Comparison of ENCODE assay signal across 8 mouse cellular contexts in genomic region chr9:56994286-56995197, GRCm38 (mm10). TPM values are rescaled to one million over a fixed set of nuclear protein-coding genes. Genes with fewer than 3 reads are reported as not detected.
DNase-seq lines count a peak whose midpoint lies in the region; ATAC-seq lines count a peak whose summit lies in the region.

Gene Ptpn9, plus strand, starts transcription at chr9:56994923.

- peak within 1 kb of the TSS; percentile 98 for H3K9ac ChIP-seq in heart, embryonic 11.5 days (ENCODE audit: low read depth, low read length)
- H3K9ac ChIP-seq in kidney, embryonic 15.5 days, result peak within 1 kb of the TSS; percentile 91
- peak within 1 kb of the TSS; percentile 95 for H3K9ac ChIP-seq in stomach, embryonic 14.5 days (replicated peaks; ENCODE audit: low read depth, low read length)

- peaks cover 27% of the 10 kb centered on the region for H3K27me3 ChIP-seq in erythroblast, embryonic 14.5 days (ENCODE audit: control insufficient read depth)
- H3K27me3 ChIP-seq in heart, embryonic 11.5 days (ENCODE audit: control insufficient read depth, insufficient read depth, low read length), result no peaks in the 10 kb centered on the region
- H3K27me3 ChIP-seq in kidney, embryonic 15.5 days, result no peaks in the 10 kb centered on the region
- H3K27me3 ChIP-seq in stomach, embryonic 14.5 days (ENCODE audit: control insufficient read depth, insufficient read depth, low read length), result no peaks in the 10 kb centered on the region

- H3K4me2 ChIP-seq in heart, embryonic 11.5 days, result peak within 1 kb of the TSS; percentile 76
- peak within 1 kb of the TSS; percentile 63 for H3K4me2 ChIP-seq in kidney, embryonic 15.5 days
- H3K4me2 ChIP-seq in stomach, embryonic 14.5 days (replicated peaks; ENCODE audit: low read depth, low read length), result peak within 1 kb of the TSS; percentile 82

- peaks cover 30% of the 10 kb centered on the region for H3K4me1 ChIP-seq in erythroblast, embryonic 14.5 days (ENCODE audit: control insufficient read depth)
- peaks cover 5% of the 10 kb centered on the region; the same call in 1 of the 2 replicates for H3K4me1 ChIP-seq in heart, embryonic 11.5 days (ENCODE audit: control insufficient read depth, insufficient read depth, low read length)
- peaks cover 15% of the 10 kb centered on the region for H3K4me1 ChIP-seq in kidney, embryonic 15.5 days
- no peaks in the 10 kb centered on the region; the same call in 1 of the 2 replicates for H3K4me1 ChIP-seq in stomach, embryonic 14.5 days (ENCODE audit: control insufficient read depth, insufficient read depth, low read length)

- ATAC-seq in heart, embryonic 11.5 days (replicated peaks; ENCODE audit: insufficient number of reproducible peaks, low FRiP score, low TSS enrichment), result peak; percentile 87
- peak; percentile 94 for ATAC-seq in kidney, embryonic 15.5 days (replicated peaks; ENCODE audit: low FRiP score)
- ATAC-seq in stomach, embryonic 14.5 days (ENCODE audit: insufficient number of reproducible peaks, insufficient read depth, low FRiP score, low read depth), result peak; percentile 93

- 2% methylated on average over 62 of the region's 62 CpGs for WGBS in heart, embryonic 11.5 days (ENCODE audit: insufficient replicate concordance)
- 4% methylated on average over 57 of the region's 62 CpGs for WGBS in kidney, embryonic 15.5 days
- 2% methylated on average over 62 of the region's 62 CpGs for WGBS in stomach, embryonic 14.5 days

- H3K27ac ChIP-seq in heart, embryonic 11.5 days (ENCODE audit: low read depth, low read length), result peak within 1 kb of the TSS; percentile 97
- peak within 1 kb of the TSS; percentile 98 for H3K27ac ChIP-seq in kidney, embryonic 15.5 days
- peak within 1 kb of the TSS; percentile 97 for H3K27ac ChIP-seq in stomach, embryonic 14.5 days (ENCODE audit: low read length)

- H3K4me3 ChIP-seq in erythroblast, embryonic 14.5 days (replicated peaks), result peak within 1 kb of the TSS; percentile 73
- H3K4me3 ChIP-seq in heart, embryonic 11.5 days (ENCODE audit: low read depth, low read length), result peak within 1 kb of the TSS; percentile 85
- peak within 1 kb of the TSS; percentile 96 for H3K4me3 ChIP-seq in kidney, embryonic 15.5 days (replicated peaks)
- H3K4me3 ChIP-seq in stomach, embryonic 14.5 days (ENCODE audit: low read depth, low read length), result peak within 1 kb of the TSS; percentile 88

- DNase-seq in CD4-positive helper T cell, adult 2 months (ENCODE audit: low read depth, low spot score), result peak; percentile 78
- peak; percentile 64 for DNase-seq in brain, embryonic 18.5 days (ENCODE audit: low read depth, low spot score)
- peak; percentile 86 for DNase-seq in liver
- peak; percentile 11 to 55 for DNase-seq in monocyte, adult 2 months (ENCODE audit: low read depth in 1 of 2, low spot score in 2 of 2)

- no peaks in the 10 kb centered on the region for H3K36me3 ChIP-seq in erythroblast, embryonic 14.5 days (ENCODE audit: control insufficient read depth)
- no peaks in the 10 kb centered on the region for H3K36me3 ChIP-seq in heart, embryonic 11.5 days (ENCODE audit: control insufficient read depth, insufficient read depth, low read length)
- no peaks in the 10 kb centered on the region for H3K36me3 ChIP-seq in kidney, embryonic 15.5 days
- H3K36me3 ChIP-seq in stomach, embryonic 14.5 days (ENCODE audit: control insufficient read depth, insufficient read depth, low read length), result no peaks in the 10 kb centered on the region

- no peaks in the 10 kb centered on the region for H3K9me3 ChIP-seq in erythroblast, embryonic 14.5 days (ENCODE audit: control insufficient read depth, low read length)
- H3K9me3 ChIP-seq in heart, embryonic 11.5 days (replicated peaks; ENCODE audit: control insufficient read depth, low read length), result no peaks in the 10 kb centered on the region
- no peaks in the 10 kb centered on the region for H3K9me3 ChIP-seq in kidney, embryonic 15.5 days (replicated peaks)
- no peaks in the 10 kb centered on the region for H3K9me3 ChIP-seq in stomach, embryonic 14.5 days (ENCODE audit: control insufficient read depth, low read depth, low read length)

RNA-seq across cellular contexts. Expression of gene Ptpn9, which starts in this region (rescaled TPM):
- 0.21 and 0.24 TPM in 2 replicates for polyA plus RNA-seq in erythroblast, embryonic 14.5 days (2012)
- 21.9 and 22.0 TPM in 2 replicates for polyA plus RNA-seq in heart, embryonic 11.5 days (2014; fragmentation: Nextera tagmentation; extraction: Ambion mirVana)
- polyA plus RNA-seq in kidney, embryonic 15.5 days (2015; fragmentation: Nextera tagmentation; extraction: Ambion mirVana), result 22.7 and 24.2 TPM in 2 replicates
- 28.0 and 32.6 TPM in 2 replicates for polyA plus RNA-seq in stomach, embryonic 14.5 days (2014; fragmentation: Nextera tagmentation; extraction: Ambion mirVana)

Comparison
In these comparisons a context has a peak if more than half of its experiments do, and no peak if none do; other contexts are left out.
1. Peak in every context shown above with its lines: DNase-seq, ATAC-seq, H3K4me3 ChIP-seq and H3K27ac ChIP-seq.
2. RNA of gene Ptpn9 (polyA plus RNA-seq): 28.0 to 32.6 TPM in stomach, embryonic 14.5 days, 22.7 to 24.2 TPM in kidney, embryonic 15.5 days and 21.9 to 22.0 TPM in heart, embryonic 11.5 days; 0.21 to 0.24 TPM in erythroblast, embryonic 14.5 days; every median in the first group is over 10 times any median in the second.
3. DNase-seq: peak in every context shown above with its lines; median percentile 86 in liver; 78 in CD4-positive helper T cell, adult 2 months; 64 in brain, embryonic 18.5 days; 33 in monocyte, adult 2 months.